Mouse (Mus musculus) embryo, embryonic 10.5 days (tissue): ENCODE measurements around the gene Zbp1.

ENCODE experiments used
- DNase-seq: peaks from one replicate; pipeline ENCODE4 v3.0.0-alpha.2; 2015; ENCODE audit warnings: low spot score

The Zbp1 gene

DNA sequence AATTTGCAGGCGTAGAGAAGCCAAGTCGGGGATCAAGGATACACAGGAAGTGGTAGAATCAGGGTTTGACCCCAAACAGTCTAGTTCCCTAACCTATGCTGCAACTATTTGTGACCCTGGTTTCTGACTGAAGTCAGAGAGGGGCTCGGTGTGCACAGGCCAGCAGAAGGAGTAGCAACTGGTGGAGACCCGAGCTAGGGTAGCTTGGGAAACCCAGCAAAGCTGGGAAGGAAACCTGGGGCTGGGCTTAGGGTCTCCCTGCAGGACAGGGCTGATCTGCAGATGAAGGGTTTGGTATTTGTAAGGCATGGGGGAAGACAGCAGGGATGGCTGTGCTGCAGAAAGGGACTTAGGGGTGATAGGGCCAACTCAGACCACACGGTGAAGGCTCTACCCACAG lies 41.2 kb downstream of the Zbp1 start:
- DNase-seq, result no peak

DNA sequence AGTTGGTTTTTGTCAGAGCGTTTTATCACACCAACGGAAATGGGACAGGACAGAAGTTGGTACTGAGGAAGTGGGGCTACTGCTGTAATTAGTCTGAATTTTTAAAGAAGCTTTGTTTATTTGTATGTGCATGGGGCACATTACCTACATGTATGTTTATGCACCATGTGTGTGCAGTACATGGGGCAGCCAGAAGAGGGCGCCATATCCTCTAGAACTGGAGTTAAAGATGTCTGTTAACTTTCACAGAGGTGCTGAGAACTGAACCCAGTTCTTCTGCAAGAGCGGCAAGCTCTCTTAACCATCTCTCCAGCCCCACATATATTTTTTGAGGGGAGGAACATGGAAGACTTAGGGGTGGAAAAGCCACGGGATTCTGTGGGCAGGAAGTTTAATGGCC lies 43.0 kb downstream of the Zbp1 start:
- no peak for DNase-seq

DNA sequence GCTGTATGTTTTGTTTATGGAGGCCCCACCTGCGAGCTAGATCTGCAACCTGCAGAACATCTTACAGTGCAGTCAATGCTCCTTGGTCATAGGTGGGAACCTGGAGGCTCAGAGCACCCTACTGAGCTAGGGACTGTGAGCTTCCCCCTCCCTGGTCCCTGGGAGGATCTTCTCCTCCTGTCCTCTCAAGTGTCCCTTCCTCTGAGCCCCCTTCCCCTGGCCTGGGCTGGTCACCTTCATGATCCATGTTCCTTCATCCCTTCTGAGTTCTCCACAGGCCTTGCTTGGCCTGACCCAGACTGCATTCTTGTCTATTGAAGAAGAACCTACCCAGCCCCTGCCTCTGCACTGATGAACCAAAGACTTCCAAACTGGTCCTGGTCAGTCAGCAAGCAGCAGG lies 44.2 kb downstream of the Zbp1 start:
- no peak for DNase-seq

DNA sequence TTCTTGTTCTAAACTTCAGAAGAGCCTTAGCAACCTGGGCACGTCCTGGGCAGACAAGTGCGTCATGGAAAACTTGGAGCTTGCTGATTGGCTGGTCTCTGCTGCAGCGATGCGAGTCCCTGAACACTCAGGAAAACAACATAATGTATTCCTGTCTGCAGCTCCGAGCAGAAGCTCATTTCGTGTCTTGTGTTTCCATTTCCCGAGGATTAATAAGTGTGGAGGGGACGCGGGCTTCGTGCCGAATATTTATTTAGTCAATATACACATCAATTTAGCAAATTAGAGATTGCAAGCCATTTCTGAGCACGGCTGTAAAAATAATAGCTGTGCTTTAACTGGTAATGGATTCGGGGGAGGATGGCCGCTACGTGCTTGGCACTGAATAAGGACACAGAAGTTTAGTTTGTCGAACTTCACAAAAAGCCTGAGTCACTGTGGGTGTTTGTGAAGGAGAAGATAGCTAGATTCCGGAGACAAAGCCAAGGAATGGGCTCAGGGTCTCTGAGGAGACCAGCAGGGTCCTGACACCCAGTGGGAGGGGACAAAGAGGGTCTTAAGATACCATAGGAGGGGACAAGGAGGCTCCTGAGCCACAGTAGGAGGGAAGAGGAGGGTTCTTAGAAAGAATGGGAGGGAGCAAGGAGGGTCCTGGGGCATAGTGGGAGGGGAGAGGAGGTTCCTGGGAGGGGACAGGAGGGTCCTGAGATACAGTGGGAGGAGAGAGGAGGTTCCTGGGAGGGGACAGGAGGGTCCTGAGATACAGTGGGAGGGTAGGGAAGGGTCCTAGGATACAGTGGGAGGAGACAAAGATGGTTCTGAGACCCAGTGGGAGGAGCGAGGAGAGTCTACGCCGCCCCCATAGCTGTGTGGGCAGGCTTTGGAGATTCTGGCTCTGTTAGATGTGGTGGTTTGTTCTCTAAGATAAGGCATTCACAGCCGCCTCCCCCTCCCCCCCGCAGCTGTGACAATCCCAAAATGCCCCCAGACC lies 44.9 kb downstream of the Zbp1 start:
- peak; percentile 85 for DNase-seq

DNA sequence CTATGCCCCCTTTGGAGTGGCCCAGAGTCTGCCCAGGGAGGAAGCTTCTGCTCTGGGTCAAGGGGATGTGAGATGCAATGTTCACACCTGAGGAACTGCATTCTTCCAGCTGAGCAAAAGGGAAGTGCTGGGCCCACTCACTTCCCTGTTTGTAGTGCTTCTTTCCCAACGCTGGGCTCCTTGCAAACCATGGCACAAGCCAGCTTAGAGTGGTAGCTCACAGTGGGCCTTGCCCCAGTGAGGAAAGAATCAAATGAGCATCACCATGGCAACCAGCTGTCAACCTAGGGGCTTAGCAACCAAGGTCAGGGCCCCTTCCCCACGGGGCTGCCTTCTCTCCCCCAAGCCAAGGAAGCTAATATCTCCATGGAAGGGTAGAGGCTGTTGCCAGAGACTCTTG lies 45.7 kb downstream of the Zbp1 start:
- peak; percentile 86 for DNase-seq

DNA sequence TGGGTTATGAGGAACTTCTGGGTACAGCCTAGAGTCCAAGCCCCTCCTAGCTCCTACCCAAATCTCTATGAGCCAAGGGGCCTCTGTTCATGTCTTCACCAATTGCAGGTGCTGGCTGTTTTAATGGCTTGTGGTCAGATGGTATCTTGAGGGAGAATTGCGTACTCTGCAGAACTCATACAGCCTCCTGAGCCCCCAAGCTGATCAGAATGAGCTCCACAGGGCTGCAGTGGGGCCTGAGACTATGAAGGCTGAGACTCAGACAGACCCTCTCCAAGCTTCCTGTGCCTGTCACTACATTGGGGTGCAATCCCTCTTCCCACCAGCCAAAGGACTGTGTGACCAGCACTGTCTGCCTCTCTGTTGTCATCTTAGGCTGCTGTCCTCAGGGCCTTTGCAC lies 46.3 kb downstream of the Zbp1 start:
- DNase-seq, result no peak

DNA sequence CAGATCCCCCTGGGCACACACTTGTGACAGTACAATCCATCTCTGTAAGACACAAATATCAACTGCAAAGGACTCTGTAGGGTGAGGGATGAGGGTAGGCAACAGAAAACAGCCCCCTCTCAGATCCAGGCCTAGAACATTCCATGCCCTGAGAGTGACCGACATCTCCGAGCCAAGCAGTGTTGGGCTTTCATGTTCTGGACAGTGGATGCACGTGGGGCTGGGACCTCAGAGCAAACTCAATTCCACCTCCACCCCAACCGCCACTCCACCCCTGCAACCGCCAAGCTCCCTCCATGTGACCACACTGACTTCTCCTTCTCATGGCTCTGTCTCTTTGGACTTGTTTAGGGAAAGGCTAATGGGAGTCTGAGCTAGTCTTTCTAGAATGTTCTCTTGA lies 46.8 kb downstream of the Zbp1 start:
- DNase-seq, result no peak

DNA sequence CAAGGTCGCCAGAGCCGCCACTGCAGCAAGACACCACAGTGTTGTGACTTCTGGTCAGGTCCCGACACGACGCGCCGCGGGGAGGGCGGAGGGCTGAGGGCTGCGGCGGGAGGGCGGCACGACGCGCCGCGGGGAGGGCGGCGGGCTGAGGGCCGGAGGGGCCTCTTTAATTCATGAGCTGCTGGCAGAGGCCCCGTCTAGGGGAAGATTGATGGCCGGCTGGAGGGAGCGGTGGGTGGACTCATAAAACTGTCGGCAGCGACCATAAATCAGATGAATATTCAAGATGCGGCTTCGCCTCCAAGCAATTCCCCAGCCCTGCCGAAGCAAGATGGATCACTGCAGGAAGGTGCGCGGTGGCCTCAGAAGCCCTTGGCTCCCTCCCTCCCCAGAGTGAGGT lies 47.3 kb downstream of the Zbp1 start:
- DNase-seq, result peak; percentile 88

DNA sequence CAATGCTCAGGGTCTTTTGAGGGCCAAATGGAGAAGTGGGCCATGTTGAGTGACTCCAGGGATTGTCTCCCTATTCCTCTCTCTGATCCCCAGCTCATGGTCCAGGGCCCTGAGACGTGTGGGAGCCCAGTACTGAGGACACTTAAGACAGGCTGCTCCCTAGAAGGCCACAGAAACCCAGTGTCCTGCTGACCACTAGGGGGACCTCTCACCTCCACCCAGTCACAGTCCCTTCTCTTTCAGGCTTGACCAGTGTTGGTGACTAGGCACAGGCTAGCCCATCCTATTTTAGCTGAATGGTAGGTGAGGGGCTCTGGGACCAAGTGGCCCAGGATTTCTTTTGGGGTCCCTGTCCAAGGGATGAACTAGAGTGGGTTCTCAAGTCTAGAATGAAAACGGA lies 48.0 kb downstream of the Zbp1 start:
- DNase-seq, result peak; percentile 29

DNA sequence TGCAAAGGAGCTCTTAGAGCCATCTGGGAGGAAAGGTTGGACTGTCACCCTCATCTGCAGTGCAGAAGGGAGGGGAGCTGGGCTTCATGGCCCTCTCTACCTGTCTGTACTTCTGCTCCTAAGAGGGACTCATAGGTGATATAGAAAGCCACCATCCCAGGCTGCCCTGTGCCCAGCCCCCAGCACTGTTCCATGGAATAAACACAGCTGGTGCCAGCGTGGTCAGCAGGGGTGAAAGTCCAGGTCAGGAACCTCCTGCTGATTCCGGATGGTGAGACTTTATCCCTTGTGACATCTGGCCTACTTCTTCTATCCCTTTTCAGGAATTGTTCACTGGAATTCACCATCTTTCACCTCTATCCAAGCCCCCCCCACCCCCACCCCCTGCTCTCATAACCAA lies 48.6 kb downstream of the Zbp1 start:
- no peak for DNase-seq

DNA sequence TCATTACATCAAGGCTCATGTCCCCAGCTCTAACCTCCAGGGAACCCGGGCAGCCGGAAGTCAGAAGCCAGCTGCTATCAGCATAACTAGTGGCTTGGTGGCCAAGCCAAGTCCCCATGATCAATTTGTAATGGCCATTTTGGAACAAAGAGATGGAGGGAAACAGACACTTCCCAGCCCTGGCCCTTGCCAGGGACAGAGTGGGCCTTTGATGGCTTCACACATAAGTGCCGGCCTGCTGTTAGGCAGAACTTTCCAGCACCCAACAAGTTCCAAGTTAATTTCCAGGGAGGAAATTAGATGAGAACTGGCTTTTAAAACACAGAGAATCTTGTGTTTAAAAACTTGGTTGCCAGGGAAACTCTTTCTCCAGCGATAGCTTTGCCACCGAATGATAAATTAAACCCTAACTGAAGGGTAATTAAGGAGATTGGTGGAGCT lies 50.3 kb downstream of the Zbp1 start:
- DNase-seq, result no peak

DNA sequence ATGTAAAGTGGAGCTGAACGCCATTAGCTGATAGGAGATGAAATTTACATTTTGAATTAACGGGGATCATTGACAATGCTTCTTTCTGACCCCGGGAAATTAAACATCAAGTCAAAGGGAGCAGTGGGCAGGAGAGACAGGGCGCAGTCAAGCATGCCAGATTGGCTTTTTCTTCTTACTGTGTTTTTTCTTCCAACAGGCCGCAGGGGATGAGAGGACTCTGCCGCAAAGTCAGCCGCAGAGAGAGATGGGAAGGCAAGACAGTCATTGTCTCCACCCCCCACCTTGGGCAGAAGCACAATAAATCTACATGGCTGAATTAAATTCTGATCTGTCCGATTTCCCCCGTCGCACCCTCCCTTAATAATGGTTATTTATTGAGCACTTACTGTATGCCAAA lies 53.4 kb downstream of the Zbp1 start:
- no peak for DNase-seq

DNA sequence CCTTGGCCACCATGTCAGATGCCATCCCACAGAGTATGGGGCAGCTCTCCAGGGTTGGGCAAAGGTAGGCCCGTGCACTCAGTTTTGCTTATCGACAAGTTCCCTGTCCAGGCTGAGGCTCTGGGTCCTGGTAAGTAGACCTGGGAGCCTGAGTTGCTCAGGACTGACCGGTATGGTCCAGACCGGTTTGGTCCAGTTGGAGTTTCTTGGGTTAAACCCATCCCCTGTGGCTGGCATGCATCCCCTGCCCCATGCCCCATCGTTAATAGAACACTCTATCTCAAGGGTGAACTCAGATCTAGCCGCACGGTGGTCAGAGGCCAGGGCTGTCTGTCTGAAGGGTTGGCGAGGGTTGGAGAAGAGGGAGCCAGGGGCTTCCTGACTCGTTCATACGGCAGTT lies 53.8 kb downstream of the Zbp1 start:
- DNase-seq, result no peak

DNA sequence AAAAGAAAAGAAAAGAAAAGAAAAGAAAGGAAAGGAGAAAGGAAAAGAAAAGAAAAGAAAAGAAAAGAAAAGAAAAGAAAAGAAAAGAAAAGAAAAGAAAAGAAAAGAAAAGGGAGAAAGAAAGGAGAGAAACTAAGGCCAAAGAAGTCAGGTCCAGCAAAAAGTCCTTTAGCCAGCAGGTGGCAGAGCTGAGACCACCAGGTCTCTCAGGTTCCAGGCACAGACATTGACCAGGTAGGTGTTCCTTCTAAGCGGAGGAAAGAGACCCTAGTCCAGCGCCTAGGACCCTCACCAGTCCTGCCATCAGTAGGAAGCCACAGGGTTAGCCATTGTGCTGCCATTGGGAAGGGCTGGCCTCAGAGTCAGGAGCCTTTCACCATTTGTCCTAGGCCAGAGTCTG lies 54.4 kb downstream of the Zbp1 start:
- DNase-seq, result peak; percentile 62

DNA sequence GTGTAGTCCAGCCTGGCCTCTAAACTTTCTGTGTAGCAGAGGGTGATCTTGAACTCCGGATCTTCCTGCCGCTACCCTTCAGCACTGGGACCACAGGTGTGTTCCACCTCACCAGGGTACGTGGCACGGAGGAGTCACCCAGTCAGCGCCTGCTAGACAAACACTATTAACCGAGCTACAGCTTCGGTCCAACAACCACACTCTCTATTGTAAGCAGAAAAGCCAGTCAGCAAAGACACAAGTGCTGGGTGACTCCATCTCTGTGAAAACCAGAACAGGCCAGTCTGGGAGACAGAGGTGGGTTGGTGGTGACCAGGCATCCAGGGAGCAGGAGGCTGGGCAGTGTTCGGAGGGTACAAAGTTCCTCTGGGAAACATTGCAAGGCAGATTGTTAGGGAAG lies 55.3 kb downstream of the Zbp1 start:
- DNase-seq, result no peak

DNA sequence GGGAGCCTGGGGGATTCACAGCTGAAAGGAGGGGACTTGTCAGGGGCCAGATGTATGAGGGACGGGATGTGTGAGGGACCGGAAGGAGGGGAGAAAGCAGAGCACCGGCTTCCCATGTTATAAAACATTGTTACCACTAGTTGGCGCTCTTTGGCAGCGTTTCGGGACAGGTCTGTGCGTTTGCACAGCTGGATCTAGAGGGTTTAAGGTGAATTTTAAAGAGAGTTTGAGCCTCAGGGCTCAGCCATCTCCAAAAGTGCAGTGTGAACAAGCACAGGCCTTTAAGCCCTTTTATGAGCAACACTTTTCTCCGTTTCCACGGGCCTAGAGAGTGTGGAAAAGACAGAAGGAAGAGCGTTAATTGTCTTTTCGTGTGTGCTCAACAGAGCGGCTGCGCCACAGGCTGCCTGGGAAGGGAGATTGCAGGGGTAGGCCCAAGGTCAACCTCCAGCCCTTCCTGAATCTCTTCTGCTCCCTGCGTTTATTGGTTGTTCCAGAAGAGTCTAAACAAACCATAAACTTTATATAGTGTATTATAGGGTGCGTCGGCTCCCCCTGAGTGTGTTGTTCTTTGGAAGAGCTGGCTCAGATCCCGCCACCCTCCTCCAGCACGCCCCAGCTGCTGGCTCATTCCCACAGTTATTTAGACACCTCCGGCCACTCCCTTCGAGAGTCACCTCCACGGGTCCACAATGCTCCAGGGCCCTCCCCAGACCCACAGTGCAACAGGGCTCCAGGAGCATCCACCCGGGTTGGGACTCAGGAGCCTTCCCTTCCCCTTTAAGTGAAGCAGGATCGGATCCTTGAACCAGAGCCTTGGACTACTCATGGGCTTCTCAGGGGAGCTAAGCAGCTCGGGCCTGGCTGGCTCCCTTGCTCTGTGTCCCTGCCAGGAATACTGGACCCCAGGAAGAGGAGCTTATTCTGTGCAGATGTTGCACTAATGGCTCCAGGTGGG lies 59.1 kb downstream of the Zbp1 start:
- DNase-seq, result peak; percentile 91

DNA sequence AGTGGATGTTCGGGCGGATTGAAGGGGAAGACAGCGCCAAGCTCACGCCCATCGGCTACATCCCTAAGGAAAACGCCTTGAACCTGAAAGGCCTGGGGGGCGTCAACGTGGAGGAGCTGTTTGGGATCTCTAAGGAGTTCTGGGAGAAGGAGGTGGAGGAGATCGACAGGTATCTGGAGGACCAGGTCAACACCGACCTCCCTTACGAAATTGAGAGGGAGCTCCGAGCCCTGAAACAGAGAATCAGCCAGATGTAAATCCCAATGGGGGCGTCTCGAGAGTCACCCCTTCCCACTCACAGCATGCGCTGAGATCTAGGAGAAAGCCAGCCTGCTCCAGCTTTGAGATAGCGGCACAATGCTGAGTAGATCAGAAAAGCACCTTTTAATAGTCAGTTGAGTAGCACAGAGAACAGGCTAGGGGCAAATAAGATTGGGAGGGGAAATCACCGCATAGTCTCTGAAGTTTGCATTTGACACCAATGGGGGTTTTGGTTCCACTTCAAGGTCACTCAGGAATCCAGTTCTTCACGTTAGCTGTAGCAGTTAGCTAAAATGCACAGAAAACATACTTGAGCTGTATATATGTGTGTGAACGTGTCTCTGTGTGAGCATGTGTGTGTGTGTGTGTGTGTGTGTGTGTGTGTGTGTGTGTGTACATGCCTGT lies 60.2 kb downstream of the Zbp1 start:
- DNase-seq, result no peak

DNA sequence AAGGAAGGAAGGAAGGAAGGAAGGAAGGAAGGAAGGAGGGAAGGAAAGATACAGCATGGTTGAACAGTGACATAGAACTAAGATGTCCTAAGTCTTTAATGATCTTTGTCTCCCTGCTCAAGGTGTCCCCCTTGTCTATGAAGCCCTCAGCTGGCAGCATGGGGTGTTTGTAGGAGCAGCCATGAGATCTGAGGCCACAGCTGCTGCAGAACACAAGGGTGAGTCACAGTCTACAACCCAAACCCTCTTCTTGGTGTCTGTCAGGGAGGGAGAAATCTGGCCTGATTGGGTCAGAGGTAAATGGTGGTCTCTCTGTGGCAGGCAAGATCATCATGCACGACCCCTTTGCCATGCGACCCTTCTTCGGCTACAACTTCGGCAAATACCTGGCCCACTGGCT lies 60.9 kb downstream of the Zbp1 start:
- DNase-seq, result no peak

DNA sequence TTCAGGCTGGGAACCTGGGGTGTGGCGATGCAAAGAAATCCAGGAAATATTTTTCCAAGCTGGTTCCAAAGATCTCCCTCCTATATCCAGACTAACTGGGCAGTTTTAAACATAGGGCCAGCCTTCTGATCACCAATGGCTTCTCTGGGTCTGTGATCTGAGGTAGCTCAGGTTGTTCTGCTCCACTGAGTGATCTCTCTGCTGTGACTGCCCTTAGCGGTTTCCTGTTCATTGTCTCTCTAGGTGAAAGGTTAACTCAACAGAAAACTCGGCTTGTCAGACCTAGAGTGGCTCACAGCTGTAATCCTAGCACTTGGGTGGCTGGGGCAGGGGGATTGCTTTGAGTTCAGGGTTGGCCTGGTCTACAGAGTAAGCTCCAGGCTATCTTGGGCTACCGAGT lies 61.3 kb downstream of the Zbp1 start:
- DNase-seq, result no peak

DNA sequence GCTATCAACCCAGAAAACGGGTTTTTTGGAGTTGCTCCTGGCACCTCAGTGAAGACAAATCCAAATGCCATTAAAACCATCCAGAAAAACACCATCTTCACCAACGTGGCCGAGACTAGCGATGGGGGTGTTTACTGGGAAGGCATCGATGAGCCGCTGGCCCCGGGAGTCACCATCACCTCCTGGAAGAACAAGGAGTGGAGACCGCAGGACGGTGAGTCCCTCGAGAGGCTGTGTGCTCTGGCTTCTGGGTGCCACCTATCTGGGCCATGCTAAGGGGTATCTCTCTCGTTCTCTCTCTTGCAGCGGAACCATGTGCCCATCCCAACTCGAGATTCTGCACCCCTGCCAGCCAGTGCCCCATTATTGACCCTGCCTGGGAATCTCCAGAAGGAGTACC lies 61.8 kb downstream of the Zbp1 start:
- DNase-seq, result no peak
